Mouse (Mus musculus) limb, embryonic 14.5 days (tissue): Measurements from ENCODE around the gene Col24a1. TPM values are rescaled to one million over a fixed set of nuclear protein-coding genes. Genes with fewer than 3 reads are reported as not detected.
A peak's percentile ranks its signal among the peaks of the same experiment; 100 is the strongest.

ENCODE experiments used
- ATAC-seq: fragments of 200-750 bp; cut with Nextera tagmentation; 2 replicates; pipeline ENCODE4 v1.8.0; 2017; ENCODE audit warnings: low read depth, moderate number of reproducible peaks, moderate TSS enrichment; ENCODE audit not compliant: low FRiP score
- DNase-seq: peaks from one replicate; pipeline ENCODE4 v3.0.0-alpha.2; 2015; ENCODE audit warnings: low spot score
- H3K27ac ChIP-seq: fragments of 300-500 bp; sonication (generic); replicated peaks from 2 replicates; pipeline ENCODE4 v1.5.1; 2014; ENCODE audit warnings: low read depth, mild to moderate bottlenecking, low read length, moderate library complexity, mixed read lengths
- H3K27me3 ChIP-seq: fragments of 300-500 bp; sonication (generic); 2 replicates; pipeline ENCODE4 v1.6.1; 2014; ENCODE audit warnings: low read length, mixed read lengths; ENCODE audit not compliant: control insufficient read depth, insufficient read depth
- H3K36me3 ChIP-seq: fragments of 300-500 bp; sonication (generic); 2 replicates; pipeline ENCODE4 v1.6.1; 2014; ENCODE audit warnings: mild to moderate bottlenecking, low read length, moderate library complexity, mixed read lengths; ENCODE audit not compliant: control insufficient read depth, insufficient read depth
- H3K4me1 ChIP-seq: fragments of 300-500 bp; sonication (generic); 2 replicates; pipeline ENCODE4 v1.6.1; 2014; ENCODE audit warnings: antibody characterized with exemption, low read length, mixed read lengths; ENCODE audit not compliant: control insufficient read depth, insufficient read depth
- H3K4me2 ChIP-seq: fragments of 300-500 bp; sonication (generic); replicated peaks from 2 replicates; pipeline ENCODE4 v1.6.1; 2014; ENCODE audit warnings: low read depth, mild to moderate bottlenecking, low read length, moderate library complexity; ENCODE audit not compliant: severe bottlenecking
- H3K4me3 ChIP-seq: fragments of 300-500 bp; sonication (generic); replicated peaks from 2 replicates; pipeline ENCODE4 v1.5.1; 2014; ENCODE audit warnings: low read length
- H3K9ac ChIP-seq: fragments of 300-500 bp; sonication (generic); 2 replicates; pipeline ENCODE4 v1.6.1; 2014; ENCODE audit warnings: mild to moderate bottlenecking, low read depth, low read length, moderate library complexity; ENCODE audit not compliant: severe bottlenecking
- H3K9me3 ChIP-seq: fragments of 300-500 bp; sonication (generic); 2 replicates; pipeline ENCODE4 v1.6.1; 2016; ENCODE audit warnings: low read length; ENCODE audit not compliant: control insufficient read depth
- POLR2A ChIP-seq: fragments of 200-500 bp; IDR thresholded peaks from 2 replicates; pipeline ENCODE4 v1.8.0; 2012; ENCODE audit warnings: inconsistent platforms, mild to moderate bottlenecking, moderate library complexity, borderline replicate concordance; ENCODE audit not compliant: insufficient read depth, insufficient read length; ENCODE audit errors: extremely low read depth
- WGBS: fragments of 180-500 bp; shearing (Covaris S2); extraction: QIAGEN DNeasy Blood & Tissue Kit; methylation state at CpG from one replicate; pipeline ENCODE4 v1.1.7; 2014; 5-methylcytosine and 5-hydroxymethylcytosine counted together
- polyA plus RNA-seq, 2 experiments: library from polyadenylated mRNA; depleted of rRNA in 1 of 2; stranded (reverse) in 1 of 2; unstranded in 1 of 2; fragments of >200 nt; fragmentation: Nextera tagmentation in 1 of 2; extraction: Ambion mirVana in 1 of 2; gene quantifications; 2 replicates each; pipeline versions ENCODE4 v1.2.1 to v1.2.3; 2012 to 2014

Col24a1 gene
- polyA plus RNA-seq, 2 experiments = 9.5 to 24.0 TPM

DNA sequence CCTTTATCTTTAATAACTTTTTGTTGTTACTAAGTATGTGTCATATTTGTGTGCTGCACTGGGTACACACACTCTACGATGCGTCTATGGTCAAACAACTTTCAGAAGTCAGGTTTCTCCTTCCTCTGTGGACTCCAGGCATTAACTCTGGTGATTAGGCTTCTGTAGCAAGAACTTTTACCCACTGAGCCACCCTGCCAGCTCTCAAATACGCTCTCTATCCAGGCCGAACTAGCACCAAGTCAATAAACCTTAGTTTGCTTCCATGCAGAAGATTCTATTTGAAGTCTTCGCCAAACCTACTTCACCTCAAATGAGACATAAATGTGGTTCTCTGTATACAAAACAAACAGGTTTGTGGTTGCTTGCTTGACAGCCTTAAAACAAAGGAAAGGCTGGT lies 267.4 kb downstream of the Col24a1 start:
- Histone ChIP-seq H3K27me3 (no peaks in the 10 kb centered on the region), H3K36me3 (no peaks in the 10 kb centered on the region), H3K4me1 (no peaks in the 10 kb centered on the region), H3K4me3 (no peak overlapping the region), H3K9me3 (0 out of 2 replicates have a peak, but pooled peaks cover 11% of the 10 kb centered on the region), H3K27ac (no peak overlapping the region), H3K9ac (no peak overlapping the region), H3K4me2 (no peak overlapping the region)
- DNase-seq (no peak), ATAC-seq (no peak)
- no peak for TF ChIP-seq POLR2A
- 86% methylated on average over 5 of the region's 5 CpGs for WGBS

- no peak for TF ChIP-seq POLR2A
- 0 out of 2 replicates have a peak, but pooled peaks cover 11% of the 10 kb centered on the region for H3K9me3 ChIP-seq
- no peaks in the 10 kb centered on the region for H3K4me1 ChIP-seq
- H3K9ac ChIP-seq = no peak overlapping the region
- ATAC-seq = no peak
- H3K36me3 ChIP-seq = no peaks in the 10 kb centered on the region
- no peak overlapping the region for H3K4me3 ChIP-seq
- H3K27ac ChIP-seq = no peak overlapping the region
- no peak overlapping the region for H3K4me2 ChIP-seq
- whole genome bisulfite sequencing = 69% methylated on average over 4 of the region's 4 CpGs
- DNase-seq = no peak
- no peaks in the 10 kb centered on the region for H3K27me3 ChIP-seq
These were observed 267.8 kb downstream of the Col24a1 start for GRCm38 (mm10) chr3:145560117-145560516.

DNA sequence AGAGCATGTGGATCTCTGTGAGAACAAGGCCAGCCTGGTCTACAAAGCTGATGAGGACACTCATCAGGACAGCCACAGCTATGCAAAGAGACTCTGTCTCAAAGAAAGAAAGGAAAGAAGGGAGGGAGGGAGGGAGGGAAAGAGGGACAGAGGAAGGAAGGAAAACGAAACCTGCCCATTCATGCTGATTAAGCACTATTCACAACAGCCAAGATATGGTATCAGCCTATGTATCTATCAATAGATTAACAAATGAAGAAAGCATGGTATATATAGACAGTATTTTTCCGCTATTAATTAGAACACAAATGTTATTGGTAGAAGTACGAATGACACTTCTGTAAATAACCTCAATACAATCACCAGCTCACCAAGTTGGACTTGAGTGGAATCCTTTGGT lies 282.2 kb downstream of the Col24a1 start:
- DNase-seq (no peak), ATAC-seq (no peak)
- H3K36me3 ChIP-seq = peaks cover 17% of the 10 kb centered on the region

DNA sequence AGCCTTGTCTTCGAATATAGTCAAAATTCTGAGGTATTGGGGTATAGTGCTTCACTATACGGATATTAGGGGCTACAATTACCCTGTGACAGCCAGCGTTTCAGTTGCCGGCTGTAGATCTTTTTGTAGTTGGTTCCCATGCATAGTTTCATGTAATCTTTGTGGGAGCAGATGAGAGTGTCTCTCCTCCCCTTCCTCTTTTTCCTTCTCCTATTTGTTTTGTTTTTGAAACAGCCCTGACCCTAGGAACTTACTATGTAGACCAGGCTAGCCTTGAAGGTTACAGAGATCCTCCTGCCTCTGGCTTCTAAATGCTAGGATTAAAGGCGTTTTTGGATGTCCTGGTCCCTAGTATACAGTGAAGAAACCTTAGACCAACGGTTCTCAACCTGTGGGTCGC lies 283.1 kb downstream of the Col24a1 start:
- H3K36me3 ChIP-seq = peaks cover 24% of the 10 kb centered on the region
- no peaks in the 10 kb centered on the region for H3K27me3 ChIP-seq
- no peak overlapping the region for H3K9ac ChIP-seq
- peaks cover 8% of the 10 kb centered on the region for H3K4me1 ChIP-seq
- no peak for ATAC-seq
- no peak overlapping the region for H3K4me2 ChIP-seq
- no peak for TF ChIP-seq POLR2A
- no peaks in the 10 kb centered on the region for H3K9me3 ChIP-seq
- H3K27ac ChIP-seq = no peak overlapping the region
- WGBS = 82% methylated on average over 7 of the region's 7 CpGs
- DNase-seq = no peak
- no peak overlapping the region for H3K4me3 ChIP-seq

More for the DNA sequence above, 282.2 kb downstream of the Col24a1 start:
- TF ChIP-seq POLR2A = no peak
- H3K9ac ChIP-seq = no peak overlapping the region
- no peaks in the 10 kb centered on the region for H3K27me3 ChIP-seq
- no peak overlapping the region for H3K4me2 ChIP-seq
- H3K4me1 ChIP-seq = peaks cover 8% of the 10 kb centered on the region
- no peaks in the 10 kb centered on the region for H3K9me3 ChIP-seq
- H3K27ac ChIP-seq = no peak overlapping the region
- WGBS = 81% methylated on average over 3 of the region's 3 CpGs
- H3K4me3 ChIP-seq = no peak overlapping the region

DNA sequence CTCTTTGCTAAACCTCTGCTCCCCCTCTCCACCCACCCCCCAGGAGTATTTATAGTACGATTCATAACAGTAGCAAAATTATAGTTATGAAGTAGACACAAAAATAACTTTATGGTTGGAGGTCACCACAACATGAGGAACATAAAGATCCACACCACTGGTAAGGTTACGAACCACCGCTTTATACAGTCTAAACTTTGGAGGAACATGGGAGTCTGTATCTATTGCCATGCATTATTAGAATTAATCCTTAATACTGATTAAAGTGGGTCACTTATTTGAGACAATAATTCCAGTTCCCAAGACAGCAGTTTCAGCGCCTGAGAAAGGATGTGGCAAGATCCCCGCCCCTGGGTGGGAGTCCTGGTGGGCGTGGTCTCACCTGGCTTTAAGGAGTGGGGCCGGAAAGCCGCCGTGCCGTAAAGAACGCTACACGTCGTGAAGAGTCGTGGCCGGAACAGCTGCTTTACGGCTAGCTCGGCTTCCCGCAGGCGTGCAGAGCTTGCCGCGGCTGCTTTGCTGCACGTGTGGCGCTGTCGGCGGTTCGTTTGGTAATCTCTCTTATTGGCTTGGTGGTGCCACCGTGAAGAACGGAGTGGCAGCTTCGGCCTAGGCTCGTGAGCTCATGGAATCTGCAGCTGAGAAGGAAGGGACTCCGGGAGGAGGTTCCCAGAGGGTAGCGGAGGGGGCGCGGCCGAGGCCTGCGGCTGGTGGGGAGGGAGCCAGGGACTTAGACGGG lies 283.6 kb downstream of the Col24a1 start, which contains the start of gene Znhit6:
Znhit6 (plus strand) TSS at position 463 of the 739 bp plus-strand sequence.
- peak within 1 kb of the TSS; percentile 84 for H3K4me2 ChIP-seq

More for the DNA sequence above, 283.6 kb downstream of the Col24a1 start, which contains the start of gene Znhit6:
- Histone ChIP-seq H3K27ac (no peak within 1 kb of the TSS; the same call in 1 of the 2 replicates), H3K36me3 (peaks cover 29% of the 10 kb centered on the region), H3K9ac (peak within 1 kb of the TSS; percentile 54), H3K27me3 (no peaks in the 10 kb centered on the region), H3K4me3 (peak within 1 kb of the TSS; percentile 73), H3K9me3 (no peaks in the 10 kb centered on the region), H3K4me1 (peaks cover 8% of the 10 kb centered on the region)
- peak; percentile 94 for ATAC-seq
- WGBS = 6% methylated on average over 37 of the region's 37 CpGs
- TF ChIP-seq POLR2A = peak; percentile 75; the same call in 1 of the 2 replicates
- peak; percentile 97 for DNase-seq
